Mouse (Mus musculus) MEL (cell line): ENCODE measurements at regions not wholly inside any gene's neighbourhood (a gene's known extent, or its start where the extent isn't known, plus 50 kb on each side); places are given as distances from the start of the nearest gene placed in this dataset.

Experiments used
- DNase-seq: peaks from one replicate; pipeline ENCODE4 v3.0.0; 2011; ENCODE audit warnings: low read depth, low spot score
- H3K27ac ChIP-seq: 2 replicates; pipeline ENCODE4 v1.5.1; 2012; ENCODE audit warnings: low read depth, mild to moderate bottlenecking, control low read depth, low read length, moderate library complexity; ENCODE audit not compliant: control insufficient read depth
- H3K27me3 ChIP-seq, 2 experiments: fragments of 150-350 bp in 1 of 2; sonication (generic) in 1 of 2; 2 replicates each; pipeline ENCODE4 v1.6.1; 2012; ENCODE audit warnings: low read length in 2 of 2, mild to moderate bottlenecking in 2 of 2, improper control_type of control experiment in 1 of 2, moderate library complexity in 1 of 2; ENCODE audit not compliant: insufficient read depth in 2 of 2, control insufficient read depth in 1 of 2
- H3K36me3 ChIP-seq, 2 experiments: 2 replicates each; pipeline ENCODE4 v1.6.1; 2012 to 2014; ENCODE audit warnings: low read length in 2 of 2, improper control_type of control experiment in 1 of 2, inconsistent platforms in 1 of 2, mild to moderate bottlenecking in 1 of 2; ENCODE audit not compliant: insufficient read depth in 2 of 2, control insufficient read depth in 1 of 2
- H3K4me1 ChIP-seq, 2 experiments: fragments of 150-350 bp in 1 of 2; sonication (generic) in 1 of 2; 2 replicates each; pipeline ENCODE4 v1.6.1; 2012; ENCODE audit warnings: low read length in 2 of 2, improper control_type of control experiment in 1 of 2, mild to moderate bottlenecking in 1 of 2; ENCODE audit not compliant: insufficient read depth in 2 of 2, control insufficient read depth in 1 of 2
- H3K4me3 ChIP-seq, 2 experiments: fragments of 150-350 bp in 1 of 2; sonication (generic) in 1 of 2; 2 replicates each; pipeline ENCODE4 v1.5.1; 2012; ENCODE audit warnings: low read depth in 2 of 2, low read length in 2 of 2, mild to moderate bottlenecking in 2 of 2, moderate library complexity in 2 of 2, control low read depth in 1 of 2, improper control_type of control experiment in 1 of 2; ENCODE audit not compliant: control insufficient read depth in 1 of 2, insufficient read depth in 1 of 2
- H3K79me2 ChIP-seq: 2 replicates; pipeline ENCODE4 v1.6.1; 2012; ENCODE audit warnings: mild to moderate bottlenecking, low read length, moderate library complexity; ENCODE audit not compliant: control insufficient read depth, poor library complexity, insufficient read depth
- H3K9ac ChIP-seq: 2 replicates; pipeline ENCODE4 v1.6.1; 2012; ENCODE audit warnings: low read depth, mild to moderate bottlenecking, control low read depth, low read length, moderate library complexity; ENCODE audit not compliant: control insufficient read depth, poor library complexity, severe bottlenecking
- H3K9me3 ChIP-seq: fragments of 150-350 bp; sonication (generic); replicated peaks from 2 replicates; pipeline ENCODE4 v1.6.1; 2012; ENCODE audit warnings: mild to moderate bottlenecking, low read length, improper control_type of control experiment, moderate library complexity; ENCODE audit not compliant: insufficient read depth
- BHLHE40 ChIP-seq: IDR thresholded peaks from 2 replicates; pipeline ENCODE4 v1.6.1; 2012; ENCODE audit warnings: low read depth, mild to moderate bottlenecking, inconsistent platforms, low read length, improper control_type of control experiment, borderline replicate concordance
- CHD2 ChIP-seq: IDR thresholded peaks from 2 replicates; pipeline ENCODE4 v1.6.1; 2011; ENCODE audit warnings: low read length, improper control_type of control experiment
- ELF1 ChIP-seq: IDR thresholded peaks from 2 replicates; pipeline ENCODE4 v1.6.1; 2014; ENCODE audit warnings: low read depth, mild to moderate bottlenecking, inconsistent platforms, low read length, improper control_type of control experiment, moderate library complexity
- GABPA ChIP-seq: IDR thresholded peaks from 2 replicates; pipeline ENCODE4 v1.6.1; 2012; ENCODE audit warnings: low read depth, mild to moderate bottlenecking, inconsistent platforms, low read length, improper control_type of control experiment, moderate library complexity
- HCFC1 ChIP-seq: IDR thresholded peaks from 2 replicates; pipeline ENCODE4 v1.6.1; 2012; ENCODE audit warnings: low read depth, mild to moderate bottlenecking, inconsistent platforms, low read length, improper control_type of control experiment, moderate library complexity
- JUND ChIP-seq: IDR thresholded peaks from 2 replicates; pipeline ENCODE4 v1.6.1; 2011; ENCODE audit warnings: low read depth, mild to moderate bottlenecking, improper control_type of control experiment, low read length
- KAT2A ChIP-seq: conservative IDR thresholded peaks from 2 replicates; pipeline ENCODE4 v1.6.1; 2012; ENCODE audit warnings: low read depth, low read length, improper control_type of control experiment, inconsistent platforms
- MAFK ChIP-seq: IDR thresholded peaks from 2 replicates; pipeline ENCODE4 v1.6.1; 2011; ENCODE audit warnings: low read depth, mild to moderate bottlenecking, low read length, improper control_type of control experiment, borderline replicate concordance
- MAX ChIP-seq: IDR thresholded peaks from 2 replicates; pipeline ENCODE4 v1.6.1; 2011; ENCODE audit warnings: low read length, improper control_type of control experiment
- MAZ ChIP-seq: IDR thresholded peaks from 2 replicates; pipeline ENCODE4 v1.6.1; 2012; ENCODE audit warnings: low read depth, mild to moderate bottlenecking, inconsistent platforms, low read length, improper control_type of control experiment
- MEF2A ChIP-seq: IDR thresholded peaks from 2 replicates; pipeline ENCODE4 v1.6.1; 2014; ENCODE audit warnings: low read depth, mild to moderate bottlenecking, inconsistent platforms, low read length, improper control_type of control experiment; ENCODE audit not compliant: poor library complexity, insufficient replicate concordance, severe bottlenecking; ENCODE audit errors: extremely low read depth
- MYB ChIP-seq: IDR thresholded peaks from 2 replicates; pipeline ENCODE4 v1.6.1; 2011; ENCODE audit warnings: mild to moderate bottlenecking, low read depth, low read length, improper control_type of control experiment
- MYC ChIP-seq: IDR thresholded peaks from 2 replicates; pipeline ENCODE4 v1.6.1; 2011; ENCODE audit warnings: low read depth, mild to moderate bottlenecking, low read length, improper control_type of control experiment, moderate library complexity
- NRF1 ChIP-seq: IDR thresholded peaks from 2 replicates; pipeline ENCODE4 v1.6.1; 2014; ENCODE audit warnings: low read depth, mild to moderate bottlenecking, inconsistent platforms, low read length, improper control_type of control experiment, moderate library complexity; ENCODE audit not compliant: poor library complexity, insufficient read depth, severe bottlenecking
- POLR2A ChIP-seq, 2 experiments: IDR thresholded peaks; 2 replicates each; pipeline ENCODE4 v1.6.1; 2011 to 2012; ENCODE audit warnings: low read length in 2 of 2, mild to moderate bottlenecking in 2 of 2, control low read depth in 1 of 2, improper control_type of control experiment in 1 of 2, low read depth in 1 of 2, moderate library complexity in 1 of 2; ENCODE audit not compliant: control insufficient read depth in 1 of 2, insufficient read depth in 1 of 2, poor library complexity in 1 of 2
- POLR2AphosphoS2 ChIP-seq: IDR thresholded peaks from 2 replicates; pipeline ENCODE4 v1.6.1; 2011; ENCODE audit warnings: low read length, improper control_type of control experiment
- POLR2AphosphoS5 ChIP-seq: IDR thresholded peaks from 2 replicates; pipeline ENCODE4 v1.6.1; 2012; ENCODE audit warnings: low read depth, borderline replicate concordance, mild to moderate bottlenecking, inconsistent platforms, low read length, moderate library complexity, mixed read lengths
- SIN3A ChIP-seq: IDR thresholded peaks from 2 replicates; pipeline ENCODE4 v1.6.1; 2012; ENCODE audit warnings: low read length, improper control_type of control experiment, inconsistent platforms
- TAL1 ChIP-seq: IDR thresholded peaks from 2 replicates; pipeline ENCODE4 v1.6.1; 2012; ENCODE audit warnings: mild to moderate bottlenecking, inconsistent platforms, low read length, moderate library complexity, mixed read lengths
- TBP ChIP-seq: IDR thresholded peaks from 2 replicates; pipeline ENCODE4 v1.8.0; 2011; ENCODE audit warnings: low read depth, low read length, improper control_type of control experiment
- TCF12 ChIP-seq: IDR thresholded peaks from 2 replicates; pipeline ENCODE4 v1.6.1; 2014; ENCODE audit warnings: low read depth, mild to moderate bottlenecking, inconsistent platforms, low read length, improper control_type of control experiment, moderate library complexity
- ZC3H11A ChIP-seq: IDR thresholded peaks from 2 replicates; pipeline ENCODE4 v1.6.1; 2012; ENCODE audit warnings: low read depth, mild to moderate bottlenecking, inconsistent platforms, low read length, improper control_type of control experiment
- ZNF384 ChIP-seq: IDR thresholded peaks from 2 replicates; pipeline ENCODE4 v1.6.1; 2012; ENCODE audit warnings: low read depth, mild to moderate bottlenecking, inconsistent platforms, low read length, improper control_type of control experiment

GRCm38 (mm10) chr6:98118355-98119150 lies 224.0 kb downstream of the Gm765 start:
- Histone ChIP-seq H3K4me3 (no peak overlapping the region), H3K4me1 (no peaks in the 10 kb centered on the region), H3K9me3 (no peaks in the 10 kb centered on the region), H3K27me3 (no peaks in the 10 kb centered on the region; a peak in 1 of 4 replicates)
- DNase-seq = no peak
- TF ChIP-seq NRF1 (no peak), ZC3H11A (no peak), JUND (no peak), SIN3A (no peak), KAT2A (no peak), ELF1 (no peak), ZNF384 (no peak), TBP (no peak)
- TF ChIP-seq, all 39 proteins: peak for 0
- no peak overlapping the region for H3K27ac ChIP-seq
- H3K79me2 ChIP-seq = no peaks in the 10 kb centered on the region
- no peaks in the 10 kb centered on the region for H3K36me3 ChIP-seq
- H3K9ac ChIP-seq = no peak overlapping the region

- no peak overlapping the region for H3K9ac ChIP-seq
- DNase-seq = no peak
- H3K36me3 ChIP-seq = no peaks in the 10 kb centered on the region
- H3K9me3 ChIP-seq = no peaks in the 10 kb centered on the region
- no peaks in the 10 kb centered on the region for H3K79me2 ChIP-seq
- no peak for TF ChIP-seq BHLHE40
- TF ChIP-seq MAX = no peak
- H3K4me1 ChIP-seq = no peaks in the 10 kb centered on the region
- H3K27me3 ChIP-seq = no peaks in the 10 kb centered on the region; a peak in 2 of 4 replicates
- no peak overlapping the region for H3K4me3 ChIP-seq
- no peak overlapping the region for H3K27ac ChIP-seq
Observed at GRCm38 (mm10) chr6:98114327-98115134, 228.0 kb downstream of the Gm765 start.

- H3K27me3 ChIP-seq = no peaks in the 10 kb centered on the region; a peak in 2 of 4 replicates
- no peaks in the 10 kb centered on the region for H3K36me3 ChIP-seq
- H3K79me2 ChIP-seq = no peaks in the 10 kb centered on the region
- no peak for DNase-seq
- no peak overlapping the region for H3K4me3 ChIP-seq
- H3K4me1 ChIP-seq = no peaks in the 10 kb centered on the region
- H3K9me3 ChIP-seq = no peaks in the 10 kb centered on the region
- H3K27ac ChIP-seq = no peak overlapping the region
- H3K9ac ChIP-seq = no peak overlapping the region
- TF ChIP-seq TCF12 (no peak), MAFK (no peak), HCFC1 (no peak), KAT2A (no peak), POLR2AphosphoS5 (no peak), MYB (no peak), BHLHE40 (no peak), JUND (no peak), CHD2 (no peak), MAZ (no peak), TAL1 (no peak), POLR2AphosphoS2 (no peak), MYC (no peak), MEF2A (no peak), SIN3A (no peak), GABPA (no peak), POLR2A (IDR thresholded peaks at IDR 0.05; ENCODE audit: control insufficient read depth in 1 of 2, insufficient read depth in 1 of 2, low read depth in 1 of 2, low read length in 2 of 2, poor library complexity in 1 of 2) (no peak), ELF1 (no peak)
Observed at GRCm38 (mm10) chr6:98113708-98114107, 228.8 kb downstream of the Gm765 start.
